Comparison of ENCODE assay signal across 15 mouse cellular contexts in the genomic region with DNA sequence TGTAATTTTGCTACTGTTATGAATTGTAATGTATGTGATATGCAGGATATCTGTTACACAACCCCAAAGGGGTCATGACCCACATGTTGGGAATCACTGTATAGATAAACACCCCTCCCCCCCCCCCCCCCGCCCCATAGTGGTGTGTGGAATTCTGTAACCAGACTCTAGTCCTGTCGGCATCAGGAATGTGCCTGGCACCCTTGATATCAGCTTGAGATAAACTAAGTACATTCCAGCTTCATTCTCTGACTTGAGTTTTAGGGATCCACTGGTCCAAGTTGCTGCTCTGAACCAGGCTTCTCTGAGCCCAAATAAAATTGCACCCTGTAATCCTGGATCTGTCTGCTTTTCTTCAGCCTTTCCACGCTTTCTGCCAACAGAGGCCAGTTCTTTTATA. TPM values are rescaled to one million over a fixed set of nuclear protein-coding genes. Genes with fewer than 3 reads are reported as not detected.
DNase-seq lines count a peak whose midpoint lies in the region; ATAC-seq and TF ChIP-seq lines count a peak whose summit lies in the region.
"Had no signal": no experiment of that assay in that cellular context is flagged by ENCODE, and none has a peak within 500 bp of the region (broad histone marks: within the 10 kb centered on the region; RNA-seq: fewer than 3 reads in every experiment).

No protein-coding gene starts in this region.

- no peak for TF ChIP-seq EP300 in stomach, postnatal 0 days (optimal IDR thresholded peaks at IDR 0.05)

- H3K36me3 ChIP-seq in heart, embryonic 10.5 days: peaks cover 21% of the 10 kb centered on the region
- no peaks in the 10 kb centered on the region for H3K36me3 ChIP-seq in liver, embryonic 13.5 days
- no peaks in the 10 kb centered on the region for H3K36me3 ChIP-seq in embryonic facial prominence, embryonic 15.5 days
- no peaks in the 10 kb centered on the region for H3K36me3 ChIP-seq in liver, embryonic 16.5 days (ENCODE audit: control insufficient read depth, insufficient read depth)
- H3K36me3 ChIP-seq in stomach, postnatal 0 days (ENCODE audit: control insufficient read depth, insufficient read depth, low read length): no peaks in the 10 kb centered on the region
- no peaks in the 10 kb centered on the region for H3K36me3 ChIP-seq in forebrain, embryonic 11.5 days (ENCODE audit: control insufficient read depth, insufficient read depth, low read length)
- H3K36me3 ChIP-seq: midbrain, embryonic 15.5 days had no signal

- no peak overlapping the region for H3K4me3 ChIP-seq in heart, embryonic 10.5 days
- H3K4me3 ChIP-seq in liver, embryonic 13.5 days (replicated peaks): no peak overlapping the region
- no peak overlapping the region for H3K4me3 ChIP-seq in embryonic facial prominence, embryonic 15.5 days (replicated peaks)
- H3K4me3 ChIP-seq in liver, embryonic 16.5 days (ENCODE audit: low read depth, low read length): no peak overlapping the region
- H3K4me3 ChIP-seq in stomach, postnatal 0 days (ENCODE audit: low read depth, low read length): no peak overlapping the region
- no peak overlapping the region for H3K4me3 ChIP-seq in forebrain, embryonic 11.5 days (ENCODE audit: low read depth, low read length)
- H3K4me3 ChIP-seq: midbrain, embryonic 15.5 days had no signal

- TF ChIP-seq CTCF in stomach, postnatal 0 days (IDR thresholded peaks at IDR 0.05; ENCODE audit: low read depth): no peak

- H3K9me3 ChIP-seq in heart, embryonic 10.5 days: no peaks in the 10 kb centered on the region
- no peaks in the 10 kb centered on the region for H3K9me3 ChIP-seq in liver, embryonic 13.5 days (replicated peaks)
- no peaks in the 10 kb centered on the region for H3K9me3 ChIP-seq in embryonic facial prominence, embryonic 15.5 days (replicated peaks)
- H3K9me3 ChIP-seq in liver, embryonic 16.5 days (replicated peaks; ENCODE audit: control insufficient read depth, low read length): no peaks in the 10 kb centered on the region
- H3K9me3 ChIP-seq in stomach, postnatal 0 days (ENCODE audit: control insufficient read depth, low read length): no peaks in the 10 kb centered on the region
- H3K9me3 ChIP-seq in forebrain, embryonic 11.5 days (ENCODE audit: control insufficient read depth, low read length): no peaks in the 10 kb centered on the region
- H3K9me3 ChIP-seq: midbrain, embryonic 15.5 days had no signal

- H3K9ac ChIP-seq in liver, embryonic 13.5 days: no peak overlapping the region
- no peak overlapping the region for H3K9ac ChIP-seq in embryonic facial prominence, embryonic 15.5 days
- no peak overlapping the region for H3K9ac ChIP-seq in liver, embryonic 16.5 days (ENCODE audit: low read depth, low read length)
- no peak overlapping the region for H3K9ac ChIP-seq in stomach, postnatal 0 days (ENCODE audit: low read length)
- no peak overlapping the region for H3K9ac ChIP-seq in forebrain, embryonic 11.5 days (ENCODE audit: low read length)
- H3K9ac ChIP-seq: midbrain, embryonic 15.5 days had no signal

- no peak for ATAC-seq in liver, embryonic 13.5 days (ENCODE audit: low read depth)
- peak; percentile 45; the same call in 1 of the 2 replicates for ATAC-seq in embryonic facial prominence, embryonic 15.5 days (ENCODE audit: insufficient number of reproducible peaks, low FRiP score, low TSS enrichment, low read depth)
- peak; percentile 56 for ATAC-seq in liver, embryonic 16.5 days (ENCODE audit: low read depth)
- no peak for ATAC-seq in stomach, postnatal 0 days (ENCODE audit: low FRiP score, low TSS enrichment)
- ATAC-seq in forebrain, embryonic 11.5 days (replicated peaks; ENCODE audit: low FRiP score): no peak
- ATAC-seq: activated CD4-positive, CD25-positive, alpha-beta regulatory T cell, adult 4 months; hindbrain, postnatal 0 days; midbrain, embryonic 15.5 days had no signal

- peak overlapping the region; percentile 23; the same call in 1 of the 2 replicates for H3K27ac ChIP-seq in heart, embryonic 10.5 days
- 0 out of 2 replicates have a peak overlapping the region, but pooled peaks have one; percentile 20 for H3K27ac ChIP-seq in liver, embryonic 13.5 days
- H3K27ac ChIP-seq in embryonic facial prominence, embryonic 15.5 days (replicated peaks): no peak overlapping the region
- peak overlapping the region; percentile 45 for H3K27ac ChIP-seq in liver, embryonic 16.5 days (ENCODE audit: low read length)
- no peak overlapping the region for H3K27ac ChIP-seq in stomach, postnatal 0 days (replicated peaks)
- H3K27ac ChIP-seq in forebrain, embryonic 11.5 days (ENCODE audit: low read depth, low read length): no peak overlapping the region
- H3K27ac ChIP-seq: hindbrain, postnatal 0 days; midbrain, embryonic 15.5 days had no signal

- peaks cover 50% of the 10 kb centered on the region for H3K4me1 ChIP-seq in heart, embryonic 10.5 days
- H3K4me1 ChIP-seq in liver, embryonic 13.5 days (replicated peaks): peaks cover 26% of the 10 kb centered on the region
- no peaks in the 10 kb centered on the region for H3K4me1 ChIP-seq in embryonic facial prominence, embryonic 15.5 days
- peaks cover 10% of the 10 kb centered on the region for H3K4me1 ChIP-seq in liver, embryonic 16.5 days (ENCODE audit: control insufficient read depth, low read depth, low read length)
- no peaks in the 10 kb centered on the region for H3K4me1 ChIP-seq in stomach, postnatal 0 days (replicated peaks; ENCODE audit: control insufficient read depth, insufficient read depth)
- H3K4me1 ChIP-seq in forebrain, embryonic 11.5 days (replicated peaks; ENCODE audit: control insufficient read depth, insufficient read depth, low read length): no peaks in the 10 kb centered on the region
- H3K4me1 ChIP-seq: midbrain, embryonic 15.5 days had no signal

- peak; percentile 71 for DNase-seq in heart, embryonic 10.5 days (ENCODE audit: low spot score)
- no peak for DNase-seq in heart, postnatal 4 days
- DNase-seq in liver, embryonic 13.5 days: no peak
- DNase-seq in liver: no peak
- DNase-seq in stomach, postnatal 0 days (ENCODE audit: low spot score): no peak
- no peak for DNase-seq in forebrain, embryonic 11.5 days (ENCODE audit: low spot score)
- DNase-seq: cerebellum, adult 9-11 months; heart, postnatal 14 days; right cerebral cortex, postnatal 14 days; thymus, postnatal 4 days had no signal

- no peaks in the 10 kb centered on the region for H3K27me3 ChIP-seq in heart, embryonic 10.5 days (ENCODE audit: insufficient read depth, poor library complexity, severe bottlenecking)
- no peaks in the 10 kb centered on the region for H3K27me3 ChIP-seq in liver, embryonic 13.5 days
- no peaks in the 10 kb centered on the region for H3K27me3 ChIP-seq in embryonic facial prominence, embryonic 15.5 days
- H3K27me3 ChIP-seq in liver, embryonic 16.5 days (ENCODE audit: control insufficient read depth, insufficient read depth, low read depth, low read length): no peaks in the 10 kb centered on the region
- no peaks in the 10 kb centered on the region for H3K27me3 ChIP-seq in stomach, postnatal 0 days (ENCODE audit: control insufficient read depth, insufficient read depth, low read length)
- no peaks in the 10 kb centered on the region for H3K27me3 ChIP-seq in forebrain, embryonic 11.5 days (ENCODE audit: control insufficient read depth, insufficient read depth, low read length)
- H3K27me3 ChIP-seq: midbrain, embryonic 15.5 days had no signal

- WGBS in heart, embryonic 10.5 days: 40% methylated on average over 2 of the region's 3 CpGs
- 52% methylated on average over 2 of the region's 3 CpGs for WGBS in liver, embryonic 13.5 days (ENCODE audit: insufficient replicate concordance)
- 45% methylated on average over 3 of the region's 3 CpGs for WGBS in embryonic facial prominence, embryonic 15.5 days
- WGBS in liver, embryonic 16.5 days (ENCODE audit: insufficient replicate concordance): 63% methylated on average over 3 of the region's 3 CpGs
- WGBS in stomach, postnatal 0 days: 47% methylated on average over 2 of the region's 3 CpGs
- WGBS in forebrain, embryonic 11.5 days: 74% methylated on average over 2 of the region's 3 CpGs

- no peak overlapping the region for H3K4me2 ChIP-seq in liver, embryonic 13.5 days
- no peak overlapping the region for H3K4me2 ChIP-seq in embryonic facial prominence, embryonic 15.5 days (replicated peaks)
- no peak overlapping the region for H3K4me2 ChIP-seq in liver, embryonic 16.5 days (ENCODE audit: low read depth, low read length)
- no peak overlapping the region for H3K4me2 ChIP-seq in stomach, postnatal 0 days (replicated peaks; ENCODE audit: low read depth)
- no peak overlapping the region for H3K4me2 ChIP-seq in forebrain, embryonic 11.5 days (ENCODE audit: low read depth, low read length, severe bottlenecking)
- H3K4me2 ChIP-seq: midbrain, embryonic 15.5 days had no signal

RNA-seq across cellular contexts. Expression of gene Tmem185b, which starts 15.6 kb away (rescaled TPM):
- 22.3 and 24.8 TPM in 2 replicates for polyA plus RNA-seq in heart, embryonic 10.5 days (2016; fragmentation: Nextera tagmentation; extraction: Ambion mirVana)
- total RNA-seq in heart, postnatal 4 days (2021): 10 to 100 TPM; 20.2 to 20.6 TPM
- polyA plus RNA-seq in liver, embryonic 13.5 days (2015; fragmentation: Nextera tagmentation; extraction: Ambion mirVana): 9.8 and 10.2 TPM in 2 replicates
- polyA plus RNA-seq in embryonic facial prominence, embryonic 15.5 days (2015; fragmentation: Nextera tagmentation; extraction: Ambion mirVana): 23.3 and 23.5 TPM in 2 replicates
- 7.3 and 7.6 TPM in 2 replicates for polyA plus RNA-seq in liver, embryonic 16.5 days (2015; fragmentation: Nextera tagmentation; extraction: Ambion mirVana)
- polyA plus RNA-seq in stomach, postnatal 0 days (2015; fragmentation: Nextera tagmentation; extraction: Ambion mirVana): 12.6 and 13.2 TPM in 2 replicates
- polyA plus RNA-seq in forebrain, embryonic 11.5 days (2014; fragmentation: Nextera tagmentation; extraction: Ambion mirVana): 22.5 and 23.4 TPM in 2 replicates

RNA-seq across cellular contexts. Expression of gene Ralb, which starts 37.0 kb away (rescaled TPM):
- polyA plus RNA-seq in heart, embryonic 10.5 days (2016; fragmentation: Nextera tagmentation; extraction: Ambion mirVana): 176 and 192 TPM in 2 replicates
- total RNA-seq in heart, postnatal 4 days (2021): 10 to 100 TPM; 59.2 to 62.2 TPM
- 43.9 and 47.2 TPM in 2 replicates for polyA plus RNA-seq in liver, embryonic 13.5 days (2015; fragmentation: Nextera tagmentation; extraction: Ambion mirVana)
- 119 and 121 TPM in 2 replicates for polyA plus RNA-seq in embryonic facial prominence, embryonic 15.5 days (2015; fragmentation: Nextera tagmentation; extraction: Ambion mirVana)
- polyA plus RNA-seq in liver, embryonic 16.5 days (2015; fragmentation: Nextera tagmentation; extraction: Ambion mirVana): 38.0 and 40.5 TPM in 2 replicates
- polyA plus RNA-seq in stomach, postnatal 0 days (2015; fragmentation: Nextera tagmentation; extraction: Ambion mirVana): 102 TPM in 2 replicates
- 74.1 and 74.2 TPM in 2 replicates for polyA plus RNA-seq in forebrain, embryonic 11.5 days (2014; fragmentation: Nextera tagmentation; extraction: Ambion mirVana)

Comparison
In these comparisons a context has a peak if more than half of its experiments do, and no peak if none do; other contexts are left out.
1. ATAC-seq: peak in embryonic facial prominence, embryonic 15.5 days (single experiment) and liver, embryonic 16.5 days (single experiment); none in liver, embryonic 13.5 days (single experiment), stomach, postnatal 0 days (single experiment) and forebrain, embryonic 11.5 days (single experiment).
2. H3K27ac ChIP-seq: peak in heart, embryonic 10.5 days (single experiment), liver, embryonic 13.5 days (single experiment) and liver, embryonic 16.5 days (single experiment); none in embryonic facial prominence, embryonic 15.5 days (single experiment), stomach, postnatal 0 days (single experiment) and forebrain, embryonic 11.5 days (single experiment).